Mouse (Mus musculus) brain, adult 2 months (tissue): ENCODE data around the gene Rabgap1l.
A peak's percentile ranks its signal among the peaks of the same experiment; 100 is the strongest.

Experiments used
- DNase-seq: peaks from one replicate; pipeline ENCODE4 v3.0.0; 2011; ENCODE audit warnings: low read depth, low spot score

Rabgap1l gene

GRCm38 (mm10) chr1:160792686-160793355 lies at the start of gene Rabgap1l:
Gene Rabgap1l, minus strand, starts transcription at chr1:160793211.
- peak; percentile 95 for DNase-seq

- no peak for DNase-seq
Measured at GRCm38 (mm10) chr1:160842567-160842966, 49.6 kb upstream of the Rabgap1l start.

GRCm38 (mm10) chr1:160840618-160841017 lies 47.6 kb upstream of the Rabgap1l start:
- DNase-seq: no peak

- DNase-seq: no peak
Measured at GRCm38 (mm10) chr1:160839095-160839494, 46.1 kb upstream of the Rabgap1l start.

- no peak for DNase-seq
Measured at GRCm38 (mm10) chr1:160834446-160834845, 41.4 kb upstream of the Rabgap1l start.

- no peak for DNase-seq
Measured at GRCm38 (mm10) chr1:160832267-160833021, 39.4 kb upstream of the Rabgap1l start.

GRCm38 (mm10) chr1:160830608-160831498 lies 37.8 kb upstream of the Rabgap1l start:
- no peak for DNase-seq

GRCm38 (mm10) chr1:160825441-160825856 lies 32.4 kb upstream of the Rabgap1l start:
- peak; percentile 93 for DNase-seq

GRCm38 (mm10) chr1:160823638-160824037 lies 30.6 kb upstream of the Rabgap1l start:
- DNase-seq: peak; percentile 85

- no peak for DNase-seq
Measured at GRCm38 (mm10) chr1:160814198-160814597, 21.2 kb upstream of the Rabgap1l start.

GRCm38 (mm10) chr1:160812428-160812827 lies 19.4 kb upstream of the Rabgap1l start:
- no peak for DNase-seq

GRCm38 (mm10) chr1:160811930-160812329 lies 18.9 kb upstream of the Rabgap1l start:
- DNase-seq: no peak

- no peak for DNase-seq
Measured at GRCm38 (mm10) chr1:160805268-160805667, 12.3 kb upstream of the Rabgap1l start.

- DNase-seq: peak; percentile 70
Measured at GRCm38 (mm10) chr1:160799972-160800371, 7.0 kb upstream of the Rabgap1l start.

GRCm38 (mm10) chr1:160795016-160795415 lies 2.0 kb upstream of the Rabgap1l start:
- no peak for DNase-seq

GRCm38 (mm10) chr1:160793791-160794757 lies 1.1 kb upstream of the Rabgap1l start:
- no peak for DNase-seq

GRCm38 (mm10) chr1:160792156-160792685 lies 790 bp downstream of the Rabgap1l start:
- peak; percentile 58 for DNase-seq

- DNase-seq: no peak
Measured at GRCm38 (mm10) chr1:160791381-160792155, 1.4 kb downstream of the Rabgap1l start.

- DNase-seq: no peak
Measured at GRCm38 (mm10) chr1:160790630-160791029, 2.4 kb downstream of the Rabgap1l start.

GRCm38 (mm10) chr1:160789876-160790275 lies 3.1 kb downstream of the Rabgap1l start:
- DNase-seq: no peak
